Mouse (Mus musculus): Measurements from ENCODE around the gene Prss32.

GRCm38 (mm10) chr17:23795323-23795722 lies 48.3 kb upstream of the Prss32 start:
- no peak for TF ChIP-seq CTCF (IDR thresholded peaks at IDR 0.05; ENCODE audit: low read depth)
- TF ChIP-seq EP300 (IDR thresholded peaks at IDR 0.05; ENCODE audit: low read depth) = no peak
